Mouse (Mus musculus) T-cell, adult 2 months (primary cell): ENCODE data around the gene Ntn3.

ENCODE experiments used
- DNase-seq: peaks from one replicate; pipeline ENCODE4 v3.0.0; 2022; ENCODE audit warnings: low spot score

Gene Ntn3

DNA sequence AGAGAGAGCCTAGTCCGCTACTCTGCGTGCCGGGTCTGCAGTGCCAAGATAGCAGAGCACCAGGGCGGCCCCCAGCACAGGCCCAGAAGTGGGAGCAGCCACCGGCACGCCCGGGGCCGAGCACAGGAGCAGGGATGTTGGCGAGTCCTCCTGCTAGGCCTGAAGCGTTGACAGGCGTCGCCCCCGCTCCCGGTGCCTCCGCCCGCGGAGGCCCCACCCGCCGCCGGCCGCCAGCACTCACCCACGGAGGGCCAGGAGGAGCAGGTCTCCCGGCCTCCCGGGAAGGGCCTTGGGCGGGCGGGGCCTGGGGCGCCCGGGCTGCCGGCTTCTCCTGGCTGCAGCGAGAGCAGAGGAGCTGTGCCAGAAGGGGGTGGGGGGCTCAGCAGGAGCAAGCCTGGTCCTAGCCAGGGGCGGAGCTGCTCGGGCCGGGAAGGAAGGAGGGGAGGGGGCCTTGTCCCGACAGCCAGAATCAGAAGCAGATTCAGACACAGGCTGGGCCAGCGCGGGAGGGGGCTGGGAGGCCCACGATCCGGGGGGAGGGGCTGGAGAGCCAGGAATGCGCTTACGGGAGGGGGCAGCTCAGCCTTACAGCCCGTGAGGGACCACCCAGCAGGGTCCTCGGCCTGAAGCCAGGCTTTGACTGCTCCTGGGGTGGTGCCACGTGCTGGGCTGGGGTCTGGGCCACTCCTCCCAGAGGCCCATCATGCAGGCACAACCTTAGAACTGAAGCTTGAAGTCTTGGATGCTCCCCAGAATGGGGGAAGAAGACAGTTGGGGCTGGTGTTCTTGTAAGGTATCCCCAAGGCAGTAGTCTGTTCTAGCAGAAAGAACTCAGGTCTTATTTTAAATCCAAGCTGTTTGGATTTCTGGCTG, at the start of gene Ntn3:
TSS of gene Ntn3 (minus strand) at position 489 of the 873 bp plus-strand sequence.
- no peak for DNase-seq

GRCm38 (mm10) chr17:24258981-24259380, 49.6 kb upstream of the Ntn3 start:
- no peak for DNase-seq

DNA sequence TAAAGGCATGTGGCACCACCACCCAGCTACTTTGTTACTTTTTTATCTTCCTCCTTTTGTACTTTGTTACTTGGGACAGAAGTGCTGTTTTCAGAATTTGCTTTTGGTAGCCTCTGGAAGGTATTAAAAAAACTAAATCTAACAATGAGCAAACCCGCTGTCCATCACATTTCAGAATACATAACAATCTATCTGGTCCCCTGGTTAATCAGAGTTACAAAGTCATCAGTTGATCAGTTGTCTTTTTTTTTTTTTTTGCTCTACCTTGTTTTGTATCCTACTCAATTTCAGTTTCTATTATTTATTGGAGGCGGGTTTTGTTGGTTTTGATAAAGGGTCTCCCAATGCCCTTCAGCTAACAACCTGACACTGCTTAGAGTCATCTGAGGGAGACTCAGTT, 43.0 kb upstream of the Ntn3 start:
- no peak for DNase-seq

DNA sequence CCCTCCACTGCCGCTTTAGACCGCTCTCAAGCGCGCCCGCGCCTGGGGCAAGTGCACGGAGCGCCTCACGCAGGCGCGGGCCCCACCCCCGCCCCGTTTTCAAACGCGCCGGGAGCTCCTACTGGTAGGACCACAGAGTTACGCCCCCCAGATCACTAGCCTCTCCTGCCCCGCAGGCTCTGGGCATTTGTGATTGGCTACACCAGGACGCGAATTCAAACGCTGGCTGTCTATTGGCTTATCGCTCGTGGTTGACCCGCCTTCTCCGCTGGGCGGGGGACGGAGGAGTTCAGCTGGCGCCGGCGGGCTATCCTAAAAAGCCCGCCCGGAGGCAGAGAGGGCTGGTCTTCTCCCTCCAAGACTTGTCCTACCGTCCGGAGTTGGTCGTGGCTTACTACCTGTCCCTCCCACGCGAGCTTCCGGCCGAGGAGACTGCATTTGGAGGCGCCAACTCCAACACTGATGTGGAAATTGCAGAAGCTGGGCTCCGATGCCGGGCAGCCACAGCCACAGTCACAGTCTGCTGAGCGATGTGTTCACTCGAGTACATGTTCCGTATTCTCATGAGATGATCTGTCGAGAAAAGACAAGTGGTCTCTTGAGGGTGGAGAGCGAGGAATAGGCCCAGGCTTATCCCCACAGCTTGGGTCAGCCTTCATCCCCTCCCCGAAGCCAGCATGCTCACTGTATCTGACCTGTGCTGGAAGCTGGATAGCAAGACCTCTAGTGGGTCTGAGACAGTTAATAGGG, 42.2 kb upstream of the Ntn3 start, which contains the start of gene Ccnf:
TSS of gene Ccnf (minus strand) at position 165 of the 750 bp plus-strand sequence.
- DNase-seq, result peak; percentile 97

DNA sequence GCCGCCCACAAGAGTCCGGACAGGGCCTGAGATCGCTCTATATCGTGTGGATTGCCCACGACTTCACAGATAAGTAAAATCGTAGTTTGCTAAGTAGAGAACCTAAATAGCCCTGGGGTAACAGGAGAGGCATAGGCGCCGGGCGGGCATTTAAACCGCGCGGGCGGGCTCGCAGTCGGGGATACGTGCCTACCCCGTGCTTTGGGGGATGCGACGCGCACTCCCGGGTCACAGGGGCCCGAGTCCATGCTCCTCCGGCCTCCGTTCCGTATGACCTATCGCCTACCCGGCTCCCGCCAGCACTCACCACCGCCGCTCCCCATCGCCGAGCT, 41.6 kb upstream of the Ntn3 start:
- no peak for DNase-seq

DNA sequence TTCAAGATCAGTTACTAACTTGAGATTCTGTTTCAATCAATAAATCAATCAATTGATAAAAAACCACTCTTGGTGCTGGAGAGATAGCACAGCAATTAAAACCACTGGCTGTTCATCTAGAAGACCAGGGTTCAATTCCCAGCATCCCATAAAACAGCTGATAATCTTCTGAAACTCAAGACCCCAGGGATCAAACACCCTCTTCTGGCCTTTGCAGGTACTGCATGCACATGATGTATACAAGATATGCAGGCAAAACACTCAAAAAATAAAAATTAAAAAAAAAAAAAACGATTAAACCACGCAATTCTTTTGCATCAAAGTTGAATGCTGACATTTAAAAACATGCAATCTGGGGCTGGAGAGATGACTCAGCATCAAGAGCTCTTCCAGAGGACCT, 39.3 kb upstream of the Ntn3 start:
- DNase-seq, result no peak

GRCm38 (mm10) chr17:24244061-24244460, 34.7 kb upstream of the Ntn3 start:
- DNase-seq, result no peak

- DNase-seq, result peak; percentile 56
Measured at GRCm38 (mm10) chr17:24243311-24243969, 34.1 kb upstream of the Ntn3 start.

DNA sequence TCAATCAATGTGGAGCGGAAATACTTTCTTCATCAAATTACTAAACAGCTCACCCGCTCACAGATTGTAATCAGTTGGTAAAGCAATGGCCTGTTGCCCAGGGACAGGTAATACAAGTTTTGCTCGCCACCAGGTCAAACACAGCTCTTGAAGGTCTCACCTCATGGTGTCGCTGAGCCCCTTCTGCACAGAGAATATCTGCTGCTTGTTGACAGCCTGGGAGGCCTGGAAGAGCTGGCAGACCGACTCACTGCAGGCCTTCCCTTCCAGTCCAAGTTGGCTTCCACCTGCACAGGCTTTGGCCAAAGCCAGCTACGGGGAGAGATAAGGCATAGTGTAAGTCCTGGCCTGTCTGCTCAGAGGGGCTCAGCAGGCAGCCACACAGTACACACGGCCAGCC, 27.6 kb upstream of the Ntn3 start:
- no peak for DNase-seq

- no peak for DNase-seq
Measured at GRCm38 (mm10) chr17:24236479-24236878, 27.1 kb upstream of the Ntn3 start.

- no peak for DNase-seq
Measured at GRCm38 (mm10) chr17:24227941-24228340, 18.6 kb upstream of the Ntn3 start.

- DNase-seq, result no peak
Measured at GRCm38 (mm10) chr17:24226721-24227120, 17.4 kb upstream of the Ntn3 start.

DNA sequence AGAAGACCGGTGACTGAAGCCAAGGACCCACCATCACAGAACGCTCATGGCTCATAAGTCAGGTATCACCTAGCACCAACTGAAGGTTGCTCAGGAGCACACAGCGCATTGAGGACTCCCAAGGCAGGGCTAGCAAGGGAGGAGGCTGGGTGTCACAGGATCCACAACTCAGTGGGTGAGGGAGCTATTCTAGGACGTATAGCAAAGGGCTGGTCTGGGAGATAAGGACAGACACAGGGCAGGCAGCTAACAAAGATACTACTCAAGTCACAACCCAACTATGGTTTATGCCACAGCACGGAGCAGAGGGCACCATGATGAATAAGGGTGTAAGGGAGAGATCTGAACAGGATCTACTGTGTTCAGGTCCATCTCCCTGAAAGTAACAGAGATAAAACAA, 16.5 kb upstream of the Ntn3 start:
- no peak for DNase-seq

GRCm38 (mm10) chr17:24224741-24225140, 15.4 kb upstream of the Ntn3 start:
- DNase-seq, result no peak

DNA sequence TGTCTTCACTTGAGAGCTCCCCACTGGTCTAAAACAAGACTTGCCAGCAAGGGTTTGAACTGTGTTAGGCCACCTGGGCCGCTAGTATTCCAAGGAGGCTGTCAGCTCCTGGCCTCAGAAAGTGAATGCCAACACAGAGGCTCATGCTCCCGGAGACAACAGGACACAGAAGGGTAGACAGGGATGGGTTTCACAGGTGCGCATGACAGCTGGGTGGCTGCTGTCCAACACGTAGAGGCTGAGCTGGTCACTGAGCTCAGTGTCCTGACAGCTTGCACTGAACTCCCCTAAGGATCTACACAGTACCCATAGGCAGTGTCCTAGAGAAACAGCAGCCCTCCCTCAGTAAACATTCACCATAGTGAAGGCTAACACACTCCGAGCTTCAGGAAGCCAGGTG, 14.2 kb upstream of the Ntn3 start:
- DNase-seq, result no peak

- DNase-seq, result no peak
Measured at GRCm38 (mm10) chr17:24222653-24223052, 13.3 kb upstream of the Ntn3 start.

DNA sequence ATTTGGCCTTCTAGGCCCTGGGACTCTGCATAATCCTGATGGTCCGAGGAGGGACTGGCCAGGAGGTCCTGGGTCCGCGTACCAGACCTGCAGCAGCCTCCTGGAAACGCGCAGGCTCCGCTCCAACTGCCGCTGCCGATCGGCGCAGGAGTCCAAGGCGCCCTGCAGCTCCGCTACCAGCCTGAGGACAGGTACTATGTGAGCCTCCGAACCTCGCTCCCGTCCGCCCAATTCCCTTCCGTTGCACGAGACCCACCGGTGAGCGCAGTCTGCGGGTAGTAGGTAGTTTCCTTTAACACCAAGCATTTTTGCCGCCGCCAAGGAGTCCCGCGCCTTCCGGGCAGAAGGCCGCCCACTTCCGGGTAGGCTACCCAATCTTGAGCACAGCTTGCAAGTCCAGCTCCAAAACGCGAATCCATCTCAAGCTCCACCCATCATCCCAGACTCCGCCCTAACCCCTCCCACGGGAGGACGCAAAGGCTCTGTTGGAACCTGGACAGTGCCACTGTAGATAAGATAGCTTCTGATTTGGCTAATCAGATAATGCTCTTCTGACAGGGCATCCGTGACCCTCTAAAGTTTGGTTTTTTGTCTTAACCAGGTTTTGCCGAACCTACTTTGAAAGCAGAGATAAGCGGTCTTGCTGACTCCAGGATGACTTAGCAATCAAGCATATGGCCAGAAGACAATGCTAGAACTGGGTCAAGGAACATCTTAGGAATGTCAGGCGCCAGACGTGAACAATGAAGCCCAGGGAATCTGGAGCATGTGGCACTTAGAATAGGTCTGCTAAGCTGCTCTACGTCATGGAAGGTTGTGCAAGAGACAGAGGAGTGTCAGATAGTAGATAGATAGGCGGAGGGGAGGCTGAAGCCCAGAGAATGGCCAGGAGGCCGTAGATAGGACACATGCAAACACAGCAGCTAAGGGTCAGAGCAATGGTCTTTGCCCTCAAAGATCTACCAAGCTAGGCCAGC, 11.4 kb upstream of the Ntn3 start, which contains the start of gene Tedc2:
TSS of gene Tedc2 (minus strand) at position 417 of the 977 bp plus-strand sequence.
- peak; percentile 91 for DNase-seq

DNA sequence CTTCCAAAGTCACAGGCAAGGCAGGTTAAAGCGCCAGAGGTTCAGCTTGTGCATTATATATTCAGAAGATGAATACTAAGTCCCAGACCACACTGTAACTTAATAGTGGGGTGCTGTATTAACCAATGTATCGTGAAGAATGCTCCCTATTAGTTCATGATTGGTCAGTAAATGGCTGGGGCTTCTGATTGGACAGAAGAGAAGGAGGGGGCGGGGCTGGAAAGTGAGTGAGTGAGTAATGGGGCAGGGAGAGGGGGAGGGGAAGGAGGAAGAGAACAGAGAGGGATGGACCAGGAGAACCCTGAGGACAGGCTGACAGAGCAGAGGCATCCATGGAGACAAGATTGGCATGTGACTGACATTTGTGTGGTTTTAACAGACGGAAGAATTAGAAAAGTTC, 7.5 kb upstream of the Ntn3 start:
- no peak for DNase-seq

- DNase-seq, result no peak
Measured at GRCm38 (mm10) chr17:24213186-24213585, 3.9 kb upstream of the Ntn3 start.

- DNase-seq, result no peak
Measured at GRCm38 (mm10) chr17:24212441-24213018, 3.2 kb upstream of the Ntn3 start.
